Mouse (Mus musculus) midbrain, embryonic 13.5 days (tissue): ENCODE data around the gene Srp54b. TPM values are rescaled to one million over a fixed set of nuclear protein-coding genes. Genes with fewer than 3 reads are reported as not detected.
"Not testable (repeated sequence)": the region's sequence is repeated elsewhere in the genome, so short reads cannot be mapped to it uniquely, and the experiment has no call there.

Experiments used
- ATAC-seq: fragments of 200-750 bp; cut with Nextera tagmentation; 2 replicates; pipeline ENCODE4 v1.8.0; 2017; ENCODE audit warnings: mild to moderate bottlenecking, moderate TSS enrichment, moderate library complexity
- H3K27ac ChIP-seq: fragments of 300-500 bp; sonication (generic); 2 replicates; pipeline ENCODE4 v1.5.1; 2015; ENCODE audit warnings: inconsistent platforms, mild to moderate bottlenecking, moderate library complexity
- H3K27me3 ChIP-seq: fragments of 300-500 bp; sonication (generic); 2 replicates; pipeline ENCODE4 v1.6.1; 2015; ENCODE audit warnings: mild to moderate bottlenecking, inconsistent platforms
- H3K36me3 ChIP-seq: fragments of 300-500 bp; sonication (generic); 2 replicates; pipeline ENCODE4 v1.6.1; 2015; ENCODE audit warnings: mild to moderate bottlenecking, inconsistent platforms
- H3K4me1 ChIP-seq: fragments of 300-500 bp; sonication (generic); replicated peaks from 2 replicates; pipeline ENCODE4 v1.6.1; 2015; ENCODE audit warnings: inconsistent platforms
- H3K4me2 ChIP-seq: fragments of 300-500 bp; sonication (generic); replicated peaks from 2 replicates; pipeline ENCODE4 v1.6.1; 2015; ENCODE audit warnings: moderate library complexity, mild to moderate bottlenecking, inconsistent platforms
- H3K4me3 ChIP-seq: fragments of 300-500 bp; sonication (generic); replicated peaks from 2 replicates; pipeline ENCODE4 v1.5.1; 2015; ENCODE audit warnings: mild to moderate bottlenecking, inconsistent platforms
- H3K9ac ChIP-seq: fragments of 300-500 bp; sonication (generic); replicated peaks from 2 replicates; pipeline ENCODE4 v1.6.1; 2015; ENCODE audit warnings: mild to moderate bottlenecking, inconsistent platforms
- H3K9me3 ChIP-seq: fragments of 300-500 bp; sonication (generic); 2 replicates; pipeline ENCODE4 v1.6.1; 2016; ENCODE audit warnings: mild to moderate bottlenecking, inconsistent platforms
- WGBS: fragments of 180-500 bp; shearing (Covaris S2); methylation state at CpG from one replicate; pipeline ENCODE4 v1.1.7; 2015; 5-methylcytosine and 5-hydroxymethylcytosine counted together
- polyA plus RNA-seq: library from polyadenylated mRNA; unstranded; fragments of >200 nt; fragmentation: Nextera tagmentation; extraction: Ambion mirVana; gene quantifications from 2 replicates; pipeline ENCODE4 v1.2.1, GENCODE M21; 2015

Srp54b gene
- polyA plus RNA-seq: 63.1 and 67.1 TPM in 2 replicates

GRCm38 (mm10) chr12:55154559-55155448 is at the start of gene Srp54b:
Srp54b (plus strand) TSS chr12:55155104.
- not testable (repeated sequence) for H3K36me3 ChIP-seq, H3K27me3 ChIP-seq, H3K4me1 ChIP-seq, H3K27ac ChIP-seq, H3K9me3 ChIP-seq, H3K9ac ChIP-seq, H3K4me2 ChIP-seq
- ATAC-seq: peak; percentile 99
- peak within 1 kb of the TSS; percentile 33 for H3K4me3 ChIP-seq
- WGBS: no CpG with 5 or more reads among the region's 57 CpGs

GRCm38 (mm10) chr12:55112616-55113015 is 42.3 kb upstream of the Srp54b start:
- H3K36me3 ChIP-seq, H3K9me3 ChIP-seq, H3K4me1 ChIP-seq, H3K4me3 ChIP-seq, H3K4me2 ChIP-seq, H3K27me3 ChIP-seq, ATAC-seq, H3K9ac ChIP-seq, H3K27ac ChIP-seq: not testable (repeated sequence)
- no CpG with 5 or more reads among the region's 7 CpGs for WGBS

- peak; percentile 96 for ATAC-seq
- H3K4me3 ChIP-seq, H3K9me3 ChIP-seq, H3K4me2 ChIP-seq, H3K27ac ChIP-seq, H3K9ac ChIP-seq, H3K36me3 ChIP-seq, H3K27me3 ChIP-seq, H3K4me1 ChIP-seq: not testable (repeated sequence)
- no CpG with 5 or more reads among the region's 40 CpGs for WGBS
Observed at GRCm38 (mm10) chr12:55124242-55124641, 30.7 kb upstream of the Srp54b start, which contains the start of gene Fam177a. Fam177a (plus strand) TSS chr12:55124469.

- not testable (repeated sequence) for H3K27ac ChIP-seq, H3K36me3 ChIP-seq, H3K4me2 ChIP-seq, H3K27me3 ChIP-seq, H3K4me1 ChIP-seq, H3K9ac ChIP-seq, H3K9me3 ChIP-seq, H3K4me3 ChIP-seq
- no CpG with 5 or more reads among the region's 18 CpGs for WGBS
- ATAC-seq: peak; percentile 59
Observed at GRCm38 (mm10) chr12:55124731-55125130, 30.2 kb upstream of the Srp54b start.

GRCm38 (mm10) chr12:55135540-55135939 is 19.4 kb upstream of the Srp54b start:
- WGBS: no CpG with 5 or more reads among the region's 6 CpGs
- not testable (repeated sequence) for H3K27me3 ChIP-seq, H3K9me3 ChIP-seq, H3K4me2 ChIP-seq, H3K36me3 ChIP-seq, H3K27ac ChIP-seq, H3K4me3 ChIP-seq, H3K4me1 ChIP-seq, ATAC-seq, H3K9ac ChIP-seq

- not testable (repeated sequence) for H3K27me3 ChIP-seq, H3K27ac ChIP-seq, H3K4me1 ChIP-seq, H3K9ac ChIP-seq, H3K4me3 ChIP-seq, H3K4me2 ChIP-seq, ATAC-seq, H3K9me3 ChIP-seq, H3K36me3 ChIP-seq
- WGBS: no CpG with 5 or more reads among the region's 6 CpGs
Observed at GRCm38 (mm10) chr12:55137859-55138258, 17.0 kb upstream of the Srp54b start.

- not testable (repeated sequence) for H3K4me1 ChIP-seq, H3K9ac ChIP-seq, H3K27me3 ChIP-seq, H3K36me3 ChIP-seq, H3K4me2 ChIP-seq, H3K9me3 ChIP-seq, H3K27ac ChIP-seq, ATAC-seq
- H3K4me3 ChIP-seq: peak overlapping the region; percentile 33
- 0% methylated on average over 13 of the region's 24 CpGs for WGBS
Observed at GRCm38 (mm10) chr12:55155449-55155783, 512 bp downstream of the Srp54b start.

- H3K36me3 ChIP-seq, H3K27ac ChIP-seq, H3K27me3 ChIP-seq, ATAC-seq, H3K4me2 ChIP-seq, H3K9me3 ChIP-seq, H3K4me3 ChIP-seq, H3K4me1 ChIP-seq, H3K9ac ChIP-seq: not testable (repeated sequence)
- WGBS: no CpG with 5 or more reads among the region's 7 CpGs
Observed at GRCm38 (mm10) chr12:55167034-55167557, 12.2 kb downstream of the Srp54b start.

- H3K36me3 ChIP-seq, H3K4me2 ChIP-seq, H3K27ac ChIP-seq, H3K4me1 ChIP-seq, H3K9me3 ChIP-seq, H3K4me3 ChIP-seq, ATAC-seq, H3K9ac ChIP-seq, H3K27me3 ChIP-seq: not testable (repeated sequence)
- WGBS: no CpG with 5 or more reads among the region's 8 CpGs
Observed at GRCm38 (mm10) chr12:55187686-55188085, 32.8 kb downstream of the Srp54b start.

GRCm38 (mm10) chr12:55189127-55189526 is 34.2 kb downstream of the Srp54b start:
- not testable (repeated sequence) for H3K4me1 ChIP-seq, H3K9me3 ChIP-seq, H3K27ac ChIP-seq, H3K9ac ChIP-seq, H3K4me3 ChIP-seq, H3K27me3 ChIP-seq, ATAC-seq, H3K36me3 ChIP-seq, H3K4me2 ChIP-seq
- WGBS: no CpG with 5 or more reads among the region's 5 CpGs

- H3K9me3 ChIP-seq, H3K27ac ChIP-seq, H3K36me3 ChIP-seq, H3K4me3 ChIP-seq, H3K4me1 ChIP-seq, H3K4me2 ChIP-seq, H3K9ac ChIP-seq, H3K27me3 ChIP-seq: not testable (repeated sequence)
- no CpG with 5 or more reads among the region's 40 CpGs for WGBS
- ATAC-seq: peak; percentile 95
Observed at GRCm38 (mm10) chr12:55199306-55199705, 44.4 kb downstream of the Srp54b start, which contains the start of gene 1700047I17Rik2. 1700047I17Rik2 (plus strand) TSS chr12:55199592.

- not testable (repeated sequence) for H3K9me3 ChIP-seq, H3K27ac ChIP-seq, H3K4me2 ChIP-seq, H3K27me3 ChIP-seq, H3K36me3 ChIP-seq, H3K9ac ChIP-seq, H3K4me1 ChIP-seq, H3K4me3 ChIP-seq
- no CpG with 5 or more reads among the region's 18 CpGs for WGBS
- peak; percentile 68 for ATAC-seq
Observed at GRCm38 (mm10) chr12:55199799-55200198, 44.9 kb downstream of the Srp54b start.

- H3K9me3 ChIP-seq, H3K27ac ChIP-seq: not testable (repeated sequence)
Observed at GRCm38 (mm10) chr12:55212944-55213343, 58.0 kb downstream of the Srp54b start.

More at GRCm38 (mm10) chr12:55212944-55213343, 58.0 kb downstream of the Srp54b start:
- WGBS: no CpG with 5 or more reads among the region's 6 CpGs
- H3K4me2 ChIP-seq, H3K4me3 ChIP-seq, H3K9ac ChIP-seq, H3K27me3 ChIP-seq, ATAC-seq, H3K4me1 ChIP-seq, H3K36me3 ChIP-seq: not testable (repeated sequence)
